Mouse (Mus musculus) ES-Bruce4 (cell line): ENCODE measurements around the gene Notch2.

Experiments
- CTCF ChIP-seq: IDR thresholded peaks from one replicate; pipeline ENCODE4 v1.8.1; 2011; ENCODE audit warnings: low read depth, low read length
- EP300 ChIP-seq: IDR thresholded peaks from 2 replicates; pipeline ENCODE4 v1.6.1; 2011; ENCODE audit warnings: low read depth, low read length; ENCODE audit not compliant: insufficient read depth
- POLR2A ChIP-seq: IDR thresholded peaks from one replicate; pipeline ENCODE4 v1.8.1; 2011; ENCODE audit warnings: low read length; ENCODE audit not compliant: insufficient read depth

- TF ChIP-seq CTCF (no peak), POLR2A (no peak), EP300 (no peak)
These were observed 45.7 kb upstream of the Notch2 start for GRCm38 (mm10) chr3:97967627-97968026.
